Mouse (Mus musculus) frontal cortex, postnatal 25 days (tissue): ENCODE measurements around the gene H13.
"Not testable (repeated sequence)": the region's sequence is repeated elsewhere in the genome, so short reads cannot be mapped to it uniquely, and the experiment has no call there.

ENCODE experiments used
- DNase-seq, 2 experiments: peaks; one replicate each; pipeline ENCODE4 v3.0.0; 2022; ENCODE audit warnings: low spot score in 2 of 2

H13 gene

GRCm38 (mm10) chr2:152661163-152661562 lies 8.1 kb upstream of the H13 start:
- DNase-seq, result no peak

DNA sequence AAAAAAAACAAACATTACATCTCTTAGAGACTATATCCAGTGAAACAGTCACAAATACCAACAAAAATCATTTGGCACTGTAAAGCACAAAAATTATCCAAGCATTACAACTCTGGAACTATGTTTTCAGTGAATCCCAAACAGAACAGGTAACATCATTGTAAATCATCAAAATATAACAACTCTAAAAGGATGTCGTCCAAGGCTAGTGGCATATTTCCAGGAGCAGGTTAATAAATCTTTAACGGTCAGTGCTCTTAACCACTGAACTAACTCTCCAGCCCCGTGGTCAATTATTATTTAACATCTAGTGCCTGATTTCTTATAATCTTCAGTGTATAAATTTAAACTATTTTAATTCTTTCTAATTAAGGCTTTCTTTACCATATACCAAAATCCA lies 3.1 kb upstream of the H13 start:
- not testable (repeated sequence) for DNase-seq

DNA sequence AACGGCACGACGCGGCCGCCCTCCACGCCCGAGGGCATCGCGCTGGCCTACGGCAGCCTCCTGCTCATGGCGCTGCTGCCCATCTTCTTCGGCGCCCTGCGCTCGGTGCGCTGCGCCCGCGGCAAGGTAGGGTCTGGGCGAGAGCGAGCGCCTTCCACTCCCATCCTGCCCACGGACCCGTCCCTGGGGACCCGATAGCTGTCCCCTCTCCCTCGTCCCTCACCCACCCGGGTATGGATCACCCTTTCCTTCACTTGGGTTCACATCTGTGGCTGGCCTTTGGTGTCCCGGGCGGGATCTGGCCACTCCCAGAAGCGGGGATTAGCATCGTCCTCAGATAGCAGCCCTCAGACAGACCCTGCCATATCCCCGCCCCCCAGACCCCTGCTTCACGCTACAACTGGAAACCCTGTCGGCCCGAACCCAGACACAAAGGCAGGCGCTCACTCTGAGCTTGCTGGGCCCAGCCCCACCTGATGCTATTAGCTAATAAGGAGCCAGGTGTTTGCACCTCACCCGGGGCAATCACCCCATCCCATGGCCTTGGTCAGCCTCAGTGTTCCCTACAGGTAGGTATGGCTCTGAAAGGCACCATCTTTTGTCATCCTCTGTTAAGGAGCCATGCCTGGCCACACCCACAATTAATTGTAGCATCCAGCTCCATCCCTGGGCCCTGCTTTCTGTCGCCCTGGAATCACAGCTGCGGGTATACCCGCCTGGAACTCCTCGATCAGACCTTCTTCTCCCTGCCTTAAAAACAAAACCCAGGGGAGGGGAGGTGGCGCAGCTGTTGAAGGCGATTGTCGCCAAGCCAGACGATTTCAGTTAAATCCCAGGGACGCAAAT lies 601 bp downstream of the H13 start:
- no peak for DNase-seq

DNA sequence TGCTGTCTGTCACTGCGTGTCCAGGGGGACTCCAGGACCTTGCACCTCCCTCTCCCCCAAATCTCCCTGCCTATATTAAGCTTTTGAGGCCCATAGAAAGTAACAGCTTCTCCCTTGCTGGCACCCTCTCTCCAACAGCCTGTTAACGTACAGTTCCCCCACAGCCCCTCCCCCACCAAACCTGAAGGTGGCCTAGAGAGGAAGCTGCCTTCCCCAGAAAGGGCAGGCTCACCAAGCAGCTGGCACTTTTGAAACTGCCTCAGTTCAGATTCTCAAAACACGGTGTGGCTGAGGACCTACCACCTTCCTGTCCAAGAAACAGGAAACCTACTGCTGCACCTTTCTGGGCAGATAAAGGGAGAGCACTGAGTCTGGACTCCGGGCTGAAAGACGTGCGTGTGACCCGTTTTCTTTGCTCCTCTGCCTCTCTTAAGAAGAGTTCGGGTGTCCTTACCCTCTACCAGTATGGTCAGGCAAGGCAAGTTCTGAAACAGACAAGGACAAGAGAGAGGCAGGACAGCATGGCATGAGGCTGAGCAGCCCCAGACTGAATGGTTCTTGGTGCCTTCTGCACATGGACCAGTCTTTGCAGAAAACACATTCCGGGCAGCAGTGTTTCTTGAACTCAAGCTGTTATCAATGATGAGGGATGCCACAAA lies 1.9 kb downstream of the H13 start:
- DNase-seq, result no peak

- DNase-seq, result no peak
These were observed 2.4 kb downstream of the H13 start for GRCm38 (mm10) chr2:152671642-152671999.

- DNase-seq, result no peak
These were observed 2.9 kb downstream of the H13 start for GRCm38 (mm10) chr2:152672166-152672565.

GRCm38 (mm10) chr2:152674148-152674547 lies 4.9 kb downstream of the H13 start:
- no peak for DNase-seq

DNA sequence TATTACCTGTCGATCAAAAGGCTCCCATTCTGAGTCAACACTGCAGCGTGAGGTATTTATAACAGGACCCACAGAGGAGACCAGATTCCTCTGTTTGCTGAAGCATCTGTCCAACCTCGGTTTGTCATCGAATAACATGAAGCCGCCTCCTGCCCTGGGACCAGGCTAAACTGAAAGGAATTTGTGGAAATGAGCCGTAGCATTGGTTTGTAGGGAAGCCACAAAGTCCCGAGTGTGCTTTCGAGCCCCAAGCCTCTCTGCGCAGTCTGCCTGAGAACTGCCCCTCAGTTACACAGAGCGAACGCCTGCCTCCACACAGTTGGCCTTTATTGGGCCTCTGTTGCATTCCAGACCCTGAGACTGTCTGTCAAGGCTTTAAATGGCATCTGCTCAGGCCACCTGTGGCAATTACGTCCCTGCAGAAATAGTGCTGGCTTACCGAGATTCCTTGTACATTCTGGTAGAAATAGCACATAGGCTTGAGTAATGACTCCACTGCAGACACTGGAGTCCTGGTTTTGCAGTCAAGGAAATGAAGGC lies 6.1 kb downstream of the H13 start:
- no peak for DNase-seq

DNA sequence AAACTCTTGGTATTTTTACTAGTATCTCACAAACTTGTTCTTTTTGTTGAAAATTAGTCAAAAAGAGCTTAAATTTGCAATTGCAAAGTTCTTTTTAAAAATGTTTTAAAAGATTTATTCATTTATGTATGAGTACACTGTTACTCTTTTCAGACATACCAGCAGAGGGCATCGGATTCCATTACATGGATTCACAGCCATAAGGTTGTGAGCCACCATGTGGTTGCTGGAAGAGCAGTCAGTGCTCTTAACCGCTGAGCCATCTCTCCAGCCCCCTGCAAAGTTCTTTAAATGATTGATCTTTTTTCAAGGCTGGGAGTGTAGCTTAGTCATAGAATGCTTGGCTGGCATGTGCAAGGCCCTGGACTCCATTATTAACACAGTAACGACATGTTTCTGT lies 9.0 kb downstream of the H13 start:
- no peak for DNase-seq

- no peak for DNase-seq
These were observed 9.7 kb downstream of the H13 start for GRCm38 (mm10) chr2:152678925-152679324.

DNA sequence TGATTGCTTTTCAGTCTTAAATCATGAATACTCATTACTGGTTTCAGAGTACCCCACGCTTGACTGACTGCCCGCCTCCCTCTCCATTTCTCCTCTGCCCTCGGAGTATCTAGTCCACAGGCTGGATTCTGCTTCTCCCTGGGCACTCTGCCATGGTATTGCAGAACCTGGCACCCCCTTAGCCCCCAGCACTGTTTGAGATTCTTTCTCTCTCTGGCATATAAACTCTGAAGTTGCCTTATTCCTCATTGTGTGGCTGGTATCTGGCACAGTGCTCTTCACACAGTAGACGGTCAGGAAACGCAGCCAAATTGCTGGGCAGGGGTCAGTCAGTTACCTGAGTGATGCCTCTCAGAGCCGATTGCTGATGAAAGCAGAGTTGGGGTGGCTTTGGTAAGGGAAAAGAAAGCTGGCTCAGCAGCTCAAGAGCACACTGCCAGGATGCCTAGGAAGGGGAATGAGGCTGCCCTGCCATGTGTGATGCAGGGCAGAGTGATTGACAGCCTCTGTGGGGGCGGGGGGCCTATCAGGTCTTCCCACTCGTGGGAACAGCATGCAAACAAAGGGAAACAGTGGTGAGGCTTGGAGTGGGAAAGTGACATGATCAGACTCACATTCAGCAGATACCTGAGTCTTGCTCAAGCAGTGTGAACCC lies 10.6 kb downstream of the H13 start:
- no peak for DNase-seq

GRCm38 (mm10) chr2:152683086-152683485 lies 13.8 kb downstream of the H13 start:
- no peak for DNase-seq

DNA sequence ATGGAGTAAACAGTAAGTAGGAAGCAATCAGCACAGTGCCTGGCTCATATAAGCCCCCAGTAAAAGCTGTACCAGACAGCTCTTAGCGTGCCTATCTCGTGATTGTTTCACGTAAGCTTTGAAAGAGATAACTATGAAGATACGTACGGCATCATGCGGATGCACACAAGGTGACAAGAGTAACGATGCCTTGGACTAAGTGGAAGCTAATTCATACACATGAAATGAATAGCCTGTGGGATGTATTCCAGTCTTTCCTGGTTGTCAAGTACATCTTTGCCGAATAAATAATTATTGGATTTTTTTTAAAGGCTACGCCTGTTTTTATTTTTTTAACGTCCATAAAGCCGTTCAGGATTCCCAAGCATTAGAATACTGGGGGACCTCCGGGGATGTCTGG lies 17.1 kb downstream of the H13 start:
- no peak for DNase-seq

GRCm38 (mm10) chr2:152686806-152687267 lies 17.6 kb downstream of the H13 start, which contains the start of gene Mcts2:
TSS of gene Mcts2 (plus strand) at chr2:152687035.
- DNase-seq, result peak; percentile 82 to 84

DNA sequence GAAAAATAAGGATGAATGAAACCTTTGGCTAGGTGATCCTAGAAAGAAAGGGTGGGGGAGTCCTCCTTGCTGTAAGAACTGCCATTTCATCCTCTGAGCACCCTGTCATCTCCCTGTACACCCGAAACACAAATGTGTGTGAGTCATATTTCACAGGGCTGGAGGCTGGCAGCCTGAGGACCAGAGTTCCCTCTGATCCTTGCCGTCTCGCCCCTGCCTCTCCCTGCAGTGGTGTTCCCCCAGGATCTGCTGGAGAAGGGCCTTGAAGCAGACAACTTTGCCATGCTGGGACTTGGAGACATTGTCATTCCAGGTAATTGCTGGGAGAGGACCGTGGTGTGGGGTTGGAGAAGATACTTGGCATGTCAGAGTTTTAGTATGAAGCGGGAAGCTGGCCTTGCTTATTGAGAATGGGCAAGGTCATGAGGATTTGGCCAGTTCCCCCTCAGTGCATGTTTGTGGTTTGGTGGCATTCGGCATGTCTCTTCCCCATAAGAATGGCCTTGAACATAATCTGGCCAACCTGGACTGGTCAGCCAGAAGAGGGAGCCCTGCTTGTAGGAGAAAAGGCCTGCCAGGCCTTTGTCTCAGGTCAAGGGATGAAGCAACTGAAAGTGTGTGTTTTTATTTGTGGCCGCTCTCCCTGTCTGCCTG lies 22.4 kb downstream of the H13 start:
- DNase-seq, result no peak

DNA sequence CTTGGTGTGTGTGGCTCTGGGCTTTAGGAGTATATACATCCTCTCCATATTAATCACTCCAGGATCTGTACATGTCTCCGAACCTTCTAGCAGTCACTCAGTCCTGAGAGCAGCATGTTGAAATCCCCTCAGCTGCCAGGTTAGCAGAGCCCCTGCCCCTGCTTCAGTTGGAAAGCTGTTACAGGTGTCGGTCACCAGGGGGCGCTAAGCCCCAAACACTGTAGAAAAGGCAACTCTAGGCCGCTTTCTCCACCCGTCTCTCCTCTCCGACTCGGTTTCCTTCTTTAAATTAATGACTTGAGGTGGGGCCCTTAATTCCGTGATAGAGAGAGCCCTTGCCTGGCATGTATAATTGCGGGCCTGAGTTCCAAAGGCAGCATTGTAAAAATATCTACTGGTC lies 24.0 kb downstream of the H13 start:
- peak in 1 of 2 experiments; percentile 52 for DNase-seq

- DNase-seq, result no peak
These were observed 24.5 kb downstream of the H13 start for GRCm38 (mm10) chr2:152693735-152694134.

GRCm38 (mm10) chr2:152694708-152695107 lies 25.4 kb downstream of the H13 start:
- no peak for DNase-seq

DNA sequence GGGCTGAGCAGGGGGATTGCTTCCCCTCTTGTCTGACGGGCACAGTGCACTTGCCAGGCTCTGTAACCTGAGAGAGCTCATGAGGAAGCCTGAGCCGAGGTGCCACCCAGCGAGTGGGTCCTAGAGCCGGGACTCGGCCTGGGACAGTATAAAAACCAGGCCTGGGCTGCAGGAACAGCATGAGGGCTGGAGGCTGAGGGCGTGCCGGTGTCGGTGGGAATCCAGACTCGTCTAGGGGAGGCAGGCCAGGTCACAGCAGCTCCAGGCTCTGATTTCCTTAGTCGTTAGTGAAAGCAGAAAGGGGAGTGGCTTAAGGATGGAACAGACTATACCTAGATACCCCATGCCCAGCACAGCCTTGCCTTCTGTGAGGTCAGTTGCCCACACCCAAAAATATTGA lies 26.8 kb downstream of the H13 start:
- no peak for DNase-seq

- peak; percentile 93 for DNase-seq
These were observed 27.4 kb downstream of the H13 start for GRCm38 (mm10) chr2:152696476-152697164.

DNA sequence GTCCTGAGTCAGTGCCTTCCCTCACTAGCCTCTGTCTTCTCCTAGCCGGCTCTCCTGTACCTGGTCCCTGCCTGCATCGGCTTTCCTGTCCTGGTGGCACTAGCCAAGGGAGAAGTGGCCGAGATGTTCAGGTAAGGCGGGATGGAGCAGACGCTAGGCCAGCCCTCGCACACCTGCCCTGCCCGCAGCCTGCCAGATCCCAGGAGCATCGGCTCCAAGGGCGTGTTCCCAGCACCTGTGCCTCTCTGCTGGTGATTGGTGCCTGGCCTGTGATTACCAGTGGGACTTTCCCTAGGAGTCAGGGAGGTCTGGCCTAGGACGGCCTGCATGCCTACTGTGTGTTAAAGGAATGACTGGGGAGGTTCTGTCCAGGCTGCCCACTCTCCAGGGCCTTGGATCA lies 30.9 kb downstream of the H13 start:
- DNase-seq, result no peak
